Mouse (Mus musculus): ENCODE measurements around the gene Ltn1. TPM values are rescaled to one million over a fixed set of nuclear protein-coding genes. Genes with fewer than 3 reads are reported as not detected.

The Ltn1 gene
- polyA plus RNA-seq, 1 experiment from 2014 or later = 35.1 TPM

DNA sequence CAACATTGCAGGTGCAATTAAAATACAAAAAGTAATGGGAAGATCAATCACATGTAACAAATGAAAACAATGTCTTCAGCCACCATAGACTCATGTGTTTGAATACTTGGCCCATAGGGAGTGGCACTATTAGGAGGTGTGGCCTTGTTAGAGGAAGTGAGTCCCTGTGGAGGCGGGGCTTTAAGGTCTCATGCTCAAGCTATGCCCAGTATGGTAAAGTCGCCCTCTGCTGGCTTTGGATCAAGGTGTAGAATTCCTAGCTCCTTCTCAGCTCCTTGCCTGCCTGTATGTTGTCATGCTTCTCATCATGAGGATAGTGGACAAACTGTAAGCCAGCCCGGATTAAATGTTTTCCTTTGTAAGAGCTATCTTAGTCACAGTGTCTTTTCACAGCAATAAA is 27.4 kb downstream of the Ltn1 start:
- ATAC-seq (ENCODE audit: insufficient read depth) (no peak), DNase-seq (peak; percentile 22)
- no peaks in the 10 kb centered on the region for H3K27me3 ChIP-seq (ENCODE audit: insufficient read depth, low read length)

DNA sequence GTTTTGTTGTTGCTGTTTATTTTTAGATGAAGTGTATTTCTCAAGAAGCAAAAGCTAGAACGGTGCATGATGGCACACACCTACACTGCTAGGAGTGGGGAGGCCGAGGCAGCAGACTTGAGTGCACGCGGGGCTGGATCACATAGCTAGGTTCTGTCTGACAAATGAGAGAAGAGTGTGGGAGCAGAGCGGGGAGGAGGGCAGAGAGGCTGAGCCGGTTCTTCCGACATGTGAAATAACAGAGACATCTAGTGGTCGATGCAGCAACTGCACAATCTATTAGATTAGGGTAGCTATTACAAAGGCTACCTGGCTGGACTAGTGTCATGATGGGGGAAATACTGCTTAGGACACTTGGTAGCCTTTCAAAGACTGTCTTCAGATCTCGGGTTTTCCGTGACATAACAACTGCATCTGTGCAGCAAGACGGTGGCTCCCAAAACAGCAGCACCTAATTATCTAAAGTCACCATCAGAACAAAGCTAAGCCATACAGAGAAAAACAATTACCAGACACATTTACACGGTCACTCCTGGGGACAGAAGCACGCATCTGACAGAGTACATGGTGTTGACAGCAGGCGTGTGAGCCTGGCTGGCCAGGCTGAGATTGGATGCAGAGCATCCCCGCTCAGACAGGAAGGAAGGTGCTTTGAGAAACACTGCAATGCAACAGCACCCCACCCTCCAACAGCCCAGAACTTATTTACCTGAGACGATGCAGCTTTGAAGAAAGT is 38.4 kb downstream of the Ltn1 start:
- peaks cover 60% of the 10 kb centered on the region for H3K36me3 ChIP-seq (ENCODE audit: insufficient read depth)
- TF ChIP-seq CTCF (IDR thresholded peaks at IDR 0.05; ENCODE audit: low read depth) = peak; percentile 79
- DNase-seq (peak; percentile 89), ATAC-seq (ENCODE audit: insufficient read depth) (peak; percentile 83; the same call in 1 of the 2 replicates)
- no peak overlapping the region for H3K4me2 ChIP-seq
- H3K9me3 ChIP-seq (ENCODE audit: low read depth, low read length) = no peaks in the 10 kb centered on the region
- no peaks in the 10 kb centered on the region for H3K27me3 ChIP-seq (ENCODE audit: insufficient read depth, low read length)
- no peaks in the 10 kb centered on the region for H3K4me1 ChIP-seq (ENCODE audit: insufficient read depth)
- H3K27ac ChIP-seq (ENCODE audit: low read depth) = no peak overlapping the region
- H3K4me3 ChIP-seq (ENCODE audit: low read depth, low read length) = no peak overlapping the region
- H3K9ac ChIP-seq = no peak overlapping the region
- 45% methylated on average over 16 of the region's 16 CpGs for WGBS

More for the DNA sequence above, 27.4 kb downstream of the Ltn1 start:
- Histone ChIP-seq H3K9me3 (ENCODE audit: low read depth, low read length) (no peaks in the 10 kb centered on the region), H3K36me3 (ENCODE audit: insufficient read depth) (peaks cover 85% of the 10 kb centered on the region), H3K9ac (no peak overlapping the region), H3K4me1 (ENCODE audit: insufficient read depth) (no peaks in the 10 kb centered on the region), H3K27ac (ENCODE audit: low read depth) (no peak overlapping the region), H3K4me3 (ENCODE audit: low read depth, low read length) (no peak overlapping the region), H3K4me2 (no peak overlapping the region)
- TF ChIP-seq CTCF (IDR thresholded peaks at IDR 0.05; ENCODE audit: low read depth) = peak; percentile 16; the same call in 1 of the 2 replicates
- 87% methylated on average over 3 of the region's 3 CpGs for WGBS

DNA sequence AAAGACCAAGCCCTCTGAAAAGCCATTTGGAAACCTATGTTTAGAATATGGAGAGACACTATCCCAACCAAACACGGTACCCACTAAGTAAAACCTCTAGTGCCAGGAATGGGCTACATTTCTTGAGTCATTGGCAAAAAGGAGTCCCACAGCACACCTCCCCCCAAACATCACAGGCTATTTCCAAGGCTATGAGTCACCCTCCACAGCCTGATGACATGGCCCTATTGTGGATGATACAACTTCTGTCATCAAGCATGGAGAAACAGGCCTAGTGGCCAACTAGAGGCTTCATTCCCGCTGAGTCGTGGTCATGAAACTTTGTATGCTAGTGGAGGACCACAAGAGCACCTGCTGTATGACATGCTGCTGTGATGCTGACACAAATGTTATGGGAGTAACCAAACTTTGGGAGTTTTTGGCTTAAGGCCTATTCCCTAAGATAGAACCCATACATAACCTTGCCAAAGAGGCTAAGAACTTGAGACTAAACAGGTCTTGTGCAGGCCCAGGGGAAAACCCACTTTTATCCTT is 44.9 kb downstream of the Ltn1 start:
- Histone ChIP-seq H3K27ac (ENCODE audit: low read depth) (no peak overlapping the region), H3K27me3 (ENCODE audit: insufficient read depth, low read length) (no peaks in the 10 kb centered on the region), H3K4me1 (ENCODE audit: insufficient read depth) (no peaks in the 10 kb centered on the region), H3K9ac (no peak overlapping the region), H3K4me2 (no peak overlapping the region), H3K9me3 (ENCODE audit: low read depth, low read length) (no peaks in the 10 kb centered on the region), H3K36me3 (ENCODE audit: insufficient read depth) (peaks cover 45% of the 10 kb centered on the region), H3K4me3 (ENCODE audit: low read depth, low read length) (no peak overlapping the region)
- no peak for DNase-seq
- ATAC-seq (ENCODE audit: insufficient read depth) = no peak
- 93% methylated on average over 3 of the region's 3 CpGs for WGBS
- TF ChIP-seq CTCF (IDR thresholded peaks at IDR 0.05; ENCODE audit: low read depth) = no peak

DNA sequence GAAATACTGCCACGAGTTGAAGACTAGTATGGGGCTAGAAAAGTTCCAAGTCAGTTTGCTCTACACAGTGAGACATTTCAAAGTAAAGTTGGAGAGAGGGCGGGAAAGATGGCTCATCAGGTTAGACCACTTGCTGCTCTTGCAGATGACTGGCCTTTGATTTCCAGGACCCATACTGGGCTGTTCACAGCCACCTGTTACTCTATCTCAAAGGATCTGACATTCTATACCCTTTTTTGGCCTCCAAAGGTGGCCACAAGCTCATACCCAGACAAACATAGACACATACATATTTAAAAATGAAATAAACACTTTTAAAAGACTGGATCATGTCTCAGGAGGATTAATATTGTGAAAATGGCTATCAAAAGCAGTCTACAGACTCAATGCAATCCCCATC is 48.0 kb downstream of the Ltn1 start:
- H3K9me3 ChIP-seq (ENCODE audit: low read depth, low read length) = no peaks in the 10 kb centered on the region
- ATAC-seq (ENCODE audit: insufficient read depth) (no peak), DNase-seq (no peak)
- peaks cover 74% of the 10 kb centered on the region for H3K36me3 ChIP-seq (ENCODE audit: insufficient read depth)
- no peaks in the 10 kb centered on the region for H3K4me1 ChIP-seq (ENCODE audit: insufficient read depth)
- H3K27me3 ChIP-seq (ENCODE audit: insufficient read depth, low read length) = no peaks in the 10 kb centered on the region
- H3K4me2 ChIP-seq = no peak overlapping the region
- H3K27ac ChIP-seq (ENCODE audit: low read depth) = no peak overlapping the region
- no peak for TF ChIP-seq CTCF (IDR thresholded peaks at IDR 0.05; ENCODE audit: low read depth)
- H3K9ac ChIP-seq = no peak overlapping the region
- WGBS = 77% methylated on average over 2 of the region's 2 CpGs
- no peak overlapping the region for H3K4me3 ChIP-seq (ENCODE audit: low read depth, low read length)

DNA sequence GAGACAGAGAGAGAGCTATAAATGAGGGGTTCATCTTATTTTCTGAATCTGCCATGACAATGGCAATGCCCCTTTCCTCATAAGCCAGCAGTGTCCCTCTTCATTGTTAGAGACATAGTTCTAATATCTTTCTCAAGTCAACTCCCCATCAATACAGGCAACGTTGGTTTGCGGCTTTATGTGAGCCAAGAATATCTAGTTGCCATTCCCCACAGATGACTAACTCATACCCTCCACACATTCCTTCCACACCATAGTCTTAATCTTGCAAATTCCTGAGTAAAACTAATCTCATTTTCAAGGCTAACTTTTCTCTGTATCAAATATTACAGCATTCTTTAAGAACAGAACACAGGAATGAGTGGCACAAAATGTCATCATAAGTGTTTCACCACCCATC is 49.4 kb downstream of the Ltn1 start:
- Histone ChIP-seq H3K27ac (ENCODE audit: low read depth) (no peak overlapping the region), H3K9ac (no peak overlapping the region), H3K9me3 (ENCODE audit: low read depth, low read length) (no peaks in the 10 kb centered on the region), H3K4me3 (ENCODE audit: low read depth, low read length) (no peak overlapping the region), H3K36me3 (ENCODE audit: insufficient read depth) (peaks cover 69% of the 10 kb centered on the region), H3K4me1 (ENCODE audit: insufficient read depth) (no peaks in the 10 kb centered on the region), H3K4me2 (no peak overlapping the region), H3K27me3 (ENCODE audit: insufficient read depth, low read length) (no peaks in the 10 kb centered on the region)
- no peak for TF ChIP-seq CTCF (IDR thresholded peaks at IDR 0.05; ENCODE audit: low read depth)
- no peak for DNase-seq
- 86% methylated on average over 2 of the region's 2 CpGs for WGBS
- ATAC-seq (ENCODE audit: insufficient read depth) = no peak

DNA sequence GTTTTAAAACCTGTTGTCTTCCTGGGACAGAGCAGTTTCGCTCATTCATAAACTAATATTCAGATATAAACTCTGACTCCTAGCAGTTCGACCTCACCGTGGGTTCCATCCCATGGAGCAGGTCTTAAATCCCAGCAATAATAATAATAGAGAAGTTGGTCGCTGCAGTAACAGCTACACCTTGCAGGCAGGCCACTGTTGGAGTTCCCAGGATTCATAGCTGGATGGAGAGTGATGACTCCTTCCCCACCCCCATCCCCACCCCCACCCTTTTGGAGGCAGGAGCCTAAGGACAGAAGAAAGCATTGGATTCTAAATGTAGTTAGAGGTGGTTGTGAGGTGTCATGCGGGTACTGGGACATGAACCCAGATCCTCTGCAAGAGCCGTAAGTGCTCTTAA is 66.0 kb downstream of the Ltn1 start:
- WGBS = 91% methylated on average over 6 of the region's 6 CpGs
- H3K27me3 ChIP-seq (ENCODE audit: insufficient read depth, low read length) = no peaks in the 10 kb centered on the region
- no peak overlapping the region for H3K9ac ChIP-seq
- H3K4me1 ChIP-seq (ENCODE audit: insufficient read depth) = no peaks in the 10 kb centered on the region
- H3K4me2 ChIP-seq = no peak overlapping the region
- no peak overlapping the region for H3K4me3 ChIP-seq (ENCODE audit: low read depth, low read length)
- H3K27ac ChIP-seq (ENCODE audit: low read depth) = no peak overlapping the region
- ATAC-seq (ENCODE audit: insufficient read depth) (no peak), DNase-seq (no peak)
- peaks cover 39% of the 10 kb centered on the region; the same call in 1 of the 2 replicates for H3K36me3 ChIP-seq (ENCODE audit: insufficient read depth)
- TF ChIP-seq CTCF (IDR thresholded peaks at IDR 0.05; ENCODE audit: low read depth) = no peak
- no peaks in the 10 kb centered on the region for H3K9me3 ChIP-seq (ENCODE audit: low read depth, low read length)

DNA sequence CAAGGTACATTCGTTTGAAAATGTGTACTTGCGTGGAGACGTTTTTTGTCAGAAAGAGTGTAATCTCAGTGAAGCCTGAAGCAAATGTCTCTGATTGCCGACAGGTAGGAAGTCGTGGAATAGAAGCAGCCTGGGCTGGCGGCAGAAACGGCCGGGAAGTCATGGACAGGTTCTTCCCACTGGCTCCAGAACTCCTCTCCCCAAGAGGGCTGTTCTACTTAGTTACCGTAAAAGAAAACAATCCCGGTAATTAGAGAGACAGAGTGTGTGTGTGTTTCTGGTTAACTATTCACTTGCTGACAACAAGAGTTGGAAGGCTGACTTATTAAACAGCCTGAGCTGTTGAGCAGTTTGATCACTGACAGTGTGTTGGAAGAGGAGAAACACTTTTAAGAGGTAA is 66.4 kb downstream of the Ltn1 start:
- no peaks in the 10 kb centered on the region for H3K9me3 ChIP-seq (ENCODE audit: low read depth, low read length)
- H3K4me3 ChIP-seq (ENCODE audit: low read depth, low read length) = no peak overlapping the region
- DNase-seq (no peak), ATAC-seq (ENCODE audit: insufficient read depth) (no peak)
- H3K9ac ChIP-seq = no peak overlapping the region
- no peak for TF ChIP-seq CTCF (IDR thresholded peaks at IDR 0.05; ENCODE audit: low read depth)
- no peaks in the 10 kb centered on the region for H3K27me3 ChIP-seq (ENCODE audit: insufficient read depth, low read length)
- H3K4me1 ChIP-seq (ENCODE audit: insufficient read depth) = no peaks in the 10 kb centered on the region
- H3K36me3 ChIP-seq (ENCODE audit: insufficient read depth) = peaks cover 39% of the 10 kb centered on the region; the same call in 1 of the 2 replicates
- H3K27ac ChIP-seq (ENCODE audit: low read depth) = no peak overlapping the region
- H3K4me2 ChIP-seq = no peak overlapping the region
- WGBS = 67% methylated on average over 10 of the region's 10 CpGs
